Mouse (Mus musculus) hindlimb bud, embryonic 11.5 days (tissue): ENCODE results near the gene Glis3.

Experiments used
- DNase-seq: peaks from one replicate; pipeline ENCODE4 v3.0.0-alpha.2; 2012; ENCODE audit warnings: low read depth, low spot score; ENCODE audit errors: extremely low spot score

Glis3 gene

GRCm38 (mm10) chr19:28545493-28545892, 134.4 kb downstream of the Glis3 start:
- DNase-seq: no peak

- DNase-seq: no peak
These were observed 141.1 kb downstream of the Glis3 start for GRCm38 (mm10) chr19:28538813-28539212.

GRCm38 (mm10) chr19:28534964-28535363, 144.9 kb downstream of the Glis3 start:
- DNase-seq: no peak

GRCm38 (mm10) chr19:28533576-28533975, 146.3 kb downstream of the Glis3 start:
- DNase-seq: no peak

- DNase-seq: no peak
These were observed 148.1 kb downstream of the Glis3 start for GRCm38 (mm10) chr19:28531750-28532149.

- DNase-seq: no peak
These were observed 149.0 kb downstream of the Glis3 start for GRCm38 (mm10) chr19:28530846-28531245.

GRCm38 (mm10) chr19:28529006-28529405, 150.9 kb downstream of the Glis3 start:
- no peak for DNase-seq

- no peak for DNase-seq
These were observed 152.4 kb downstream of the Glis3 start for GRCm38 (mm10) chr19:28527446-28527845.

GRCm38 (mm10) chr19:28525331-28525730, 154.5 kb downstream of the Glis3 start:
- DNase-seq: no peak

- DNase-seq: no peak
These were observed 157.6 kb downstream of the Glis3 start for GRCm38 (mm10) chr19:28522289-28522688.

GRCm38 (mm10) chr19:28520761-28521181, 159.1 kb downstream of the Glis3 start:
- no peak for DNase-seq

- no peak for DNase-seq
These were observed 159.6 kb downstream of the Glis3 start for GRCm38 (mm10) chr19:28520128-28520745.

- no peak for DNase-seq
These were observed 160.6 kb downstream of the Glis3 start for GRCm38 (mm10) chr19:28519296-28519695.

GRCm38 (mm10) chr19:28518846-28519245, 161.0 kb downstream of the Glis3 start:
- DNase-seq: no peak

GRCm38 (mm10) chr19:28518266-28518665, 161.6 kb downstream of the Glis3 start:
- no peak for DNase-seq

GRCm38 (mm10) chr19:28517464-28518080, 162.3 kb downstream of the Glis3 start:
- DNase-seq: no peak

GRCm38 (mm10) chr19:28516487-28516886, 163.4 kb downstream of the Glis3 start:
- DNase-seq: no peak

GRCm38 (mm10) chr19:28512475-28512874, 167.4 kb downstream of the Glis3 start:
- DNase-seq: no peak

GRCm38 (mm10) chr19:28511910-28512309, 168.0 kb downstream of the Glis3 start:
- DNase-seq: no peak

- no peak for DNase-seq
These were observed 174.5 kb downstream of the Glis3 start for GRCm38 (mm10) chr19:28505376-28505775.

- no peak for DNase-seq
These were observed 176.9 kb downstream of the Glis3 start for GRCm38 (mm10) chr19:28503011-28503410.

- no peak for DNase-seq
These were observed 178.9 kb downstream of the Glis3 start for GRCm38 (mm10) chr19:28500975-28501374.

GRCm38 (mm10) chr19:28500505-28500904, 179.4 kb downstream of the Glis3 start:
- no peak for DNase-seq
